Mouse (Mus musculus): Measurements from ENCODE around the gene Hpse.

DNA sequence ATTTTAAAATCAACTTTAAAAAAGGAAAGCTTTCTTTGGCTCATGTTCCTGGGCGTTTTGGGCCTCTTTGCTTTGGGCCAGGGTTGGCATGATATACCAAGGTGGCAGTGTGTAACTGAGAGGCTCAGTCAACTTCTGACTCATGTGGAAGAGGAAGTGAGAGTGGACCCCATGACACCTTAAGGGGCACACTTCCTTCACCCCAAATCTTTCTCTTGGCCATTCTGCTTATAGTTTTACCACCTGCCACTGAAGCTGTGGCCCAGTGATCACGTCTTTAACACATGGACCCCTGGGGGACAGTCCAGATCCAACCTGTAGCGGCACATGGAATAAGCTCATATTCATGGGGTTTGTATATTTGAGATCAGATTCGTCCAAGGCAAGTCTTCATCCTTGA lies 6.5 kb upstream of the Hpse start:
- no peak for TF ChIP-seq TAL1 (IDR thresholded peaks at IDR 0.05; ENCODE audit: low read length)
- TF ChIP-seq GATA1 (IDR thresholded peaks at IDR 0.05; ENCODE audit: low read length): no peak

All from erythroblast, embryonic 14.5 days (primary cell).